Mouse (Mus musculus) liver, adult 2 months (tissue): ENCODE results near the gene Lpar2.

Source experiments
- CTCF ChIP-seq: fragments of 200-500 bp; IDR thresholded peaks from 2 replicates; pipeline ENCODE4 v1.5.1; 2011; ENCODE audit warnings: low read depth, low read length, control low read depth
- POLR2A ChIP-seq: fragments of 200-500 bp; IDR thresholded peaks from 2 replicates; pipeline ENCODE4 v1.6.1; 2011; ENCODE audit warnings: low read length, control low read depth; ENCODE audit not compliant: insufficient read depth; ENCODE audit errors: extremely low read depth

- TF ChIP-seq CTCF (no peak), POLR2A (no peak)
Observed at GRCm38 (mm10) chr8:69877992-69878391, 55.8 kb downstream of the Lpar2 start.
